Mouse (Mus musculus): Measurements from ENCODE around the gene Trpc1. TPM values are rescaled to one million over a fixed set of nuclear protein-coding genes. Genes with fewer than 3 reads are reported as not detected.

Trpc1 gene
- polyA plus RNA-seq, 1 experiment from 2014 or later, result 3.6 TPM

DNA sequence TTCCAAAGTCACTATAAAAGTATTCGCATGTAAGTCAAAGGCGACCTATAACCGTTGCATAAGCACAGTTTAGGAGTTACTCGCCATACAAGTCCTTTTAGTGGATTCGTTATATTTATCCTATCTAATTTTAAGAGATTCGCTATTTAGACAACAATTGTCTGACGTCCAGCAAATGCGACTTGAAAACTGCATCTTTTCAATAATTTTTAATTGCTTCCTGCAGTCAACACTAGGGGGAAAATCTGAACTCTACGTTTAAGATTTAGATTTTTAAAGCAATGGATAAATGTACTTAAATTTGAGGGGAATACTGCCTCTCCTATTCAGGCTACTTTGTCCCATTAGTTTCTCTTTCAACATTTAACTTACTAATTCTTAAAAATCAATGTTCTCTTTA, 571 bp upstream of the Trpc1 start:
- Histone ChIP-seq H3K27ac (no peak overlapping the region), H3K36me3 (ENCODE audit: poor library complexity, severe bottlenecking) (no peaks in the 10 kb centered on the region), H3K27me3 (peaks cover 8% of the 10 kb centered on the region), H3K9me3 (replicated peaks) (no peaks in the 10 kb centered on the region), H3K9ac (no peak overlapping the region), H3K4me1 (peaks cover 6% of the 10 kb centered on the region), H3K4me3 (peak overlapping the region; percentile 92), H3K4me2 (peak overlapping the region; percentile 84)
- ATAC-seq, result 0 out of 2 replicates have a peak, but pooled peaks have one; percentile 1
- 42% methylated on average over 9 of the region's 9 CpGs for WGBS

DNA sequence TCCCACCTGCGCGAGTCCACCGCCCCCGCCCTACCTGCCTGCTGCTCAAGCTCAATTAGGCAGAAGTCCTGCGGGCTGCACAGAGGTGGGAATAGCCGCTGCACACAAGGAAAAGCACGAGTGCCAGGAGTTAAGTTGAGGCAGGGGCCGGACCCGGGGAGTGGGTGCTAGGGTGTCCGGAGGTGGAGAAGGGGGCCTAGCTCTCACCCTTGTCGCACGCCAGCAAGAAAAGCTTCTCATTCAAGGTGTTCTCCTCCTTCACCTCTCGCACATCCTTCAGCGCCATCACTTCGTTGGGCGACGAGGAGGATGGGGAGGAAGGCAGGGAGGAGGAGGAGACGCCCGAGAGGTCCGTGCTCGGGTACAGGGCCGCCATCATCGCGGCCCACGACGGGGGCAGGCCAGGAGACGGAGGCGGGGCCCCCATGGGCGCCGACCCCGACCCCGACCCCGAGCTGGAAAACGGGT, 680 bp downstream of the Trpc1 start:
- ATAC-seq, result peak; percentile 72
- Histone ChIP-seq H3K27me3 (peaks cover 8% of the 10 kb centered on the region), H3K4me2 (peak overlapping the region; percentile 84), H3K4me1 (peaks cover 9% of the 10 kb centered on the region), H3K9ac (peak overlapping the region; percentile 86), H3K9me3 (replicated peaks) (no peaks in the 10 kb centered on the region), H3K36me3 (ENCODE audit: poor library complexity, severe bottlenecking) (no peaks in the 10 kb centered on the region), H3K4me3 (peak overlapping the region; percentile 92), H3K27ac (no peak overlapping the region; the same call in 1 of the 2 replicates)
- under 1% methylated on average over 34 of the region's 34 CpGs for WGBS

DNA sequence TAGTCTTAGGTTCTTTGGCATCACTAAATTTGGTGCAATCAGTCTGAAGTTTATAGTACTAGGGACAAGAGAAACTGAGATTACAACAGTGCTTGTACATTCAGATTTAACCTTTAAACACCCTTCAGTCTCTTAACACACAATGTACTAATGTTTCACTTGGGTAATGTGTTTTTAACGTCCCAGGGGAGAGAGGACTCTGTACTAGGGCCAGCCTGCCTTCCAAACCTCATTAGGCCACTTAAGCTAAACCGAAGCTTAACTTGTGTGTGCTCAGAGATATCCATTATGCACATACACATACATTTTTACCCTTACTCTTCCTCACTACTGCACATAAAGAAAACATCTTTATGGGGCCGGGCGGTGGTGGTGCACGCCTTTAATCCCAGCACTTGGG, 2.9 kb downstream of the Trpc1 start:
- Histone ChIP-seq H3K27ac (no peak overlapping the region), H3K9ac (no peak overlapping the region), H3K4me1 (peaks cover 9% of the 10 kb centered on the region), H3K4me2 (no peak overlapping the region), H3K27me3 (peaks cover 8% of the 10 kb centered on the region), H3K9me3 (replicated peaks) (no peaks in the 10 kb centered on the region), H3K4me3 (no peak overlapping the region), H3K36me3 (ENCODE audit: poor library complexity, severe bottlenecking) (no peaks in the 10 kb centered on the region)
- WGBS, result 90% methylated on average over 5 of the region's 5 CpGs
- no peak for ATAC-seq

DNA sequence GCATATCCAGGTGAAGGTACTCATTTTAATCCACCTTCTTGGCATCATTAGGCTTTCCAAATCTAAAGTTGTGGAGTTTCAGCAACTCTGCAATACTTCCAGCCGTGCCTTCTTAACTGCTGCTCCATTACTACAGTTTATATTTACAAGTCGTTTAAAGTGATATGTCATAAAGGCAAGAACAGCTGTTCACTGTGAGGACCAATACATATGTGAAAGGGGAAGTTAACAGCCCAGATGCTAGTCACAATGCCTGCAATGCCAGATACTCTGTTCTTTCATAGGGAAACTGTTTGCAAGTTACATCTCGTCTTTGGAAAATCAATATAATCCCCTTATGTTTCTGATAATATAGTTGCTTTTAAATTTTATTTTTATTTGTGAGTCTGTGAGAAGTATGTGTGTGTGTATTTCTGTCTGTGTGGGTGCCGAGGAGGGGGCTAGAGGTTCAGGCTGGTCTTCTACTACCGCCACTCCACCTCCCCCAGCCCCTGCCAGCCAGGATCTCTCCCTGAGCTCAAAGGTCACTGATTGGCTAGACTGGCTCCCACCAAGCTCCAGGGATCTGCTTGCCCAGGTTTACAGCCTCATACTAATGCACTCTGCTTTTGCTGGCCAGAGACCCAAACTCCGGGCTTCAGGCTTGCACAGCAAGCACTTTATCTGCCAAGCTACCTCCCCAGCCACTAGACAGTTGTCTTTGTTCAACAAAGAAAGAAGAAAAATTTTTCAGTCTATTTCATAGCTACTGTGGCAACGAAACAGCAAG, 5.1 kb downstream of the Trpc1 start:
- H3K4me2 ChIP-seq, result no peak overlapping the region
- ATAC-seq, result no peak
- no peak overlapping the region for H3K9ac ChIP-seq
- peaks cover 8% of the 10 kb centered on the region for H3K27me3 ChIP-seq
- H3K4me1 ChIP-seq, result peaks cover 9% of the 10 kb centered on the region
- H3K9me3 ChIP-seq (replicated peaks), result no peaks in the 10 kb centered on the region
- WGBS, result 74% methylated on average over 7 of the region's 7 CpGs
- no peaks in the 10 kb centered on the region for H3K36me3 ChIP-seq (ENCODE audit: poor library complexity, severe bottlenecking)
- no peak overlapping the region for H3K27ac ChIP-seq
- no peak overlapping the region for H3K4me3 ChIP-seq

DNA sequence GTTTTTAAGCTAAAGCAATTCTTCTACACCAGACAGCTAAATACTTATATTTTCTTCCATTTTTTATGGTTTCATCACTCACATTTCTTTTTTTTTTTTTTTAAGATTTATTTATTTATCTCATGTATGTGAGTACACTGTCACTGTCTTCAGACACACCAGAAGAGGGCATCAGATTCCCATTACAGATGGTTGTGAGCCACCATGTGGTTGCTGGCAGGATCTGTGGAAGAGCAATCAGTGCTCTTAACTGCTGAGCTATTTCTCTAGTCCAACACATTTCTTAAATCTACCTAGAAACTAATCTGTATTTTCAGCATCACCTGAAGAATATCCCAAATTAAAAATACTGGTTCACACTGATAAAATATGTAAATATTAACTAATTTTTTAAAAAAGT, 13.9 kb downstream of the Trpc1 start:
- no peaks in the 10 kb centered on the region for H3K27me3 ChIP-seq
- H3K4me2 ChIP-seq, result no peak overlapping the region
- no peak overlapping the region for H3K27ac ChIP-seq
- H3K4me3 ChIP-seq, result no peak overlapping the region
- peaks cover 4% of the 10 kb centered on the region for H3K36me3 ChIP-seq (ENCODE audit: poor library complexity, severe bottlenecking)
- no peak for ATAC-seq
- no peaks in the 10 kb centered on the region for H3K9me3 ChIP-seq (replicated peaks)
- H3K4me1 ChIP-seq, result no peaks in the 10 kb centered on the region
- no peak overlapping the region for H3K9ac ChIP-seq

DNA sequence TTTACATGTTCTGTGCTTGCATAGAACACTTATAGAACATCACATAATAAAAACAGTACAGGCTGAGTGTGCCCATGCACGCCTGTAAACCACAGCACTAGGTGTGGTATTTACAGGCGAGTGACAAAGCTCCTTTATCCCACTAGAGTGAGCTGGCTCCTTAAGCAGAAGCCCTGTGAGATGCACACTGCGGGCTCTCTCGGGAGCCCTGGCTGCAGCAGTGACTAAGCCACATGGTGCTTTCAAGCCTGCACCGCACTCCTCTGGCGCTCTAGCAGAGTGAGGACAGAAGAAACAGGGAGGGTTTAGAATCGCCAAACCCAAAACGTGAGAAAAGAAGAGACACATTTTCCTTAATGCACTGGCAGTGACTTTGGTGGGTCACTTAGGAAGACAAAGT, 37.6 kb downstream of the Trpc1 start:
- no peaks in the 10 kb centered on the region for H3K4me1 ChIP-seq
- no peaks in the 10 kb centered on the region for H3K27me3 ChIP-seq
- no peaks in the 10 kb centered on the region; the same call in 1 of the 2 replicates for H3K9me3 ChIP-seq (replicated peaks)
- H3K9ac ChIP-seq, result no peak overlapping the region
- peaks cover 6% of the 10 kb centered on the region for H3K36me3 ChIP-seq (ENCODE audit: poor library complexity, severe bottlenecking)
- 26% methylated on average over 8 of the region's 8 CpGs for WGBS
- no peak overlapping the region for H3K27ac ChIP-seq
- no peak for ATAC-seq
- H3K4me2 ChIP-seq, result no peak overlapping the region
- H3K4me3 ChIP-seq, result no peak overlapping the region

DNA sequence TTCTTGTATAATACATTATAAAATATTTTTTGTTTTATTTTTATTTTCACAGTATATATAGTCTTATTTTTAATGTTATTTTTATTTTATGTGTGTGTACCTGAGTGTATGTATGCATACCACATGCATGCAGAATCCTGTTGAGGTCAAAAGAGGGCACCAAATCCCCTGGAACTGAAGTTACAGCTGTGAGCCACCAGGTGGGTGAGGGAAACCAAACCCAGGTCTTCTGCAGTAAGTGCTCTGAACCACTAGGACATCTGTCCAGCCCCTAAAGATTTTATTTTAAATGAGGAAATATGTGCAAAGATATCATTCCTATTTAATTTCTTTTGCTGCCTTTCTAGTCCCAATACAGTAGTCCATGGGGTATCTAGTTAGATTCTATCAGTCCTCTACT, 41.2 kb downstream of the Trpc1 start:
- Histone ChIP-seq H3K9me3 (replicated peaks) (no peaks in the 10 kb centered on the region; the same call in 1 of the 2 replicates), H3K4me2 (no peak overlapping the region), H3K4me3 (no peak overlapping the region), H3K4me1 (no peaks in the 10 kb centered on the region), H3K9ac (no peak overlapping the region), H3K27me3 (no peaks in the 10 kb centered on the region), H3K27ac (no peak overlapping the region), H3K36me3 (ENCODE audit: poor library complexity, severe bottlenecking) (peaks cover 6% of the 10 kb centered on the region)
- ATAC-seq, result no peak

DNA sequence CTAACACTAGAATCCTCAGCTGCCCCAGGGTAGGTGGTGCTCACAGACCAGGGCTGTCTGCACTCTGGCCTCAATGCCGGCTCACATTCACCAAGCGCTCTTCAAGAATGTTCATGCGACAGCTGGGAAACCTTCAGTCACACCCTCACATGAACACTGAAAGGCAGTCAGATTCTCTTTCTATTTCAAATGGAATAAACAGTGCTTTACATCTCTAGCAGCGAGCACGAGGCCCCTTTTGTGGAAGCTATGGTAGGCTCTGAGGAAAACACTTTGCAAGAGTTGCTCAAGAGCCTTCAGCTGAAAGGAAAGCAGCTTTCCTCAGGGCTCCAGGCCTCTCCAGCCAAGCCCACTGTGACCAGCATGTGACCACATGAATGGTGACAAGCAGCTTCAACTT, 44.8 kb downstream of the Trpc1 start:
- no peak overlapping the region for H3K4me3 ChIP-seq
- no peak overlapping the region for H3K4me2 ChIP-seq
- H3K27ac ChIP-seq, result no peak overlapping the region
- no peaks in the 10 kb centered on the region; the same call in 1 of the 2 replicates for H3K9me3 ChIP-seq (replicated peaks)
- WGBS, result 82% methylated on average over 5 of the region's 5 CpGs
- H3K9ac ChIP-seq, result no peak overlapping the region
- H3K36me3 ChIP-seq (ENCODE audit: poor library complexity, severe bottlenecking), result peaks cover 6% of the 10 kb centered on the region
- ATAC-seq, result no peak
- no peaks in the 10 kb centered on the region for H3K27me3 ChIP-seq
- no peaks in the 10 kb centered on the region for H3K4me1 ChIP-seq

DNA sequence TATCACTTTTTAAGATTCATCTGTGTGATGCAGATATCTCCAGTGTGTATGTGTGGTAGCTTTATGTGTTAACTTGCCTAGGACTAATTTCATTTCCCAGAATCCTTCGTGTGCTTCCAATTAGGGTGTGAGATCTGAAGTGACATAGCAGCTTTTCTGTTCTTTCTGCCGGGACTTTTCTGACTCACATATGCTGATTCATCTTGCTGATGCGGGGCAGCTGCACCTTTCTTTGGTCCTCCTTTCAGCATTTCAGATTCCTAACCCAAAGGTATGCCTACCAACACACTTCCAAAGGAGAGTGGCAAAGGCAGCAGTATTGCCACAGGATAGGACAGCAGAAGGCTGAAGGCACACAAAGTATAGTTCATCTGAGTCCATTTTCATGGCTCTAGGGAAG, 46.1 kb downstream of the Trpc1 start:
- Histone ChIP-seq H3K36me3 (ENCODE audit: poor library complexity, severe bottlenecking) (peaks cover 2% of the 10 kb centered on the region), H3K4me1 (no peaks in the 10 kb centered on the region), H3K27ac (no peak overlapping the region), H3K27me3 (no peaks in the 10 kb centered on the region), H3K9ac (no peak overlapping the region), H3K4me2 (no peak overlapping the region), H3K4me3 (no peak overlapping the region), H3K9me3 (replicated peaks) (no peaks in the 10 kb centered on the region; the same call in 1 of the 2 replicates)
- no peak for ATAC-seq
- WGBS, result 80% methylated on average over 3 of the region's 3 CpGs

DNA sequence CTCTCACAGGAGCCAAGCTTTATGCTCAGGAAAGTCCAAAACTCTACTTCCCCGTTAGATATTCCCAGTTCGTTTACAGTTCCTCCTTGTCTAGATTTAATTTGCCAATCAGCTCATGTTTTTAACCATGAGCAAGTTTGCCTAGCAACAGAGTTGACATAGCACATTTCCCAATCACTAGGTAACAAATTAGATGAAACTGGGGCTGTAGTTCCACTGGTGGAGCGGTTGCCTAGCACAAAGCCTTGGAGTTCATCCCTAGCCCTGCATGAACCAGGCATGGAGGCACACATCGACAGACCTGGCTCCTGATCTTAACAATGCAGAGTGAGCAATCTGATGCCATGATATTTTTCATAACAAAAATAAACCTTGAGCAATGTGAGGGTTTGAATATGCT, 50.9 kb downstream of the Trpc1 start:
- ATAC-seq, result no peak
- WGBS, result 68% methylated on average over 4 of the region's 4 CpGs
- no peak overlapping the region for H3K9ac ChIP-seq

DNA sequence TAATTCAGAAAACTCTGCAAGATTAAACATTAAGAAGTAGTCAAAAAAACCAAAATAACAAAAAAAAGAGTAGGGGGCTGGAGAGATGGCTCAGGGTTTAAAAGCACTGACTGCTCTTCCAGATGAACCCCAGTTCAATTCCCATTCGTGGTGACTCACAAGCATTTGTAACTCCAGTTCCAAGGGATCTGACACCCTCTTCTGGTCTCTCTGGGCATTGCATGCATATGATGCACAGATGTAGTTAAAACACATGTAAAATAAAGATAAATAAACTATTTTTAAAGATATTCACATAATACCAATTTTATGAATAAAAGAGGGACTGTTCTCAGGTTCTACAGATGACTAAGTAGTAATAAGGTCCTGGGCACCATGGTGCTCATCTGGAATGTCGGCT, 52.4 kb downstream of the Trpc1 start:
- H3K4me1 ChIP-seq, result no peaks in the 10 kb centered on the region
- no peak overlapping the region for H3K4me2 ChIP-seq
- H3K9me3 ChIP-seq (replicated peaks), result no peaks in the 10 kb centered on the region
- H3K9ac ChIP-seq, result no peak overlapping the region
- WGBS, result 55% methylated on average over 2 of the region's 2 CpGs
- H3K27ac ChIP-seq, result no peak overlapping the region
- H3K27me3 ChIP-seq, result no peaks in the 10 kb centered on the region
- no peak overlapping the region for H3K4me3 ChIP-seq
- H3K36me3 ChIP-seq (ENCODE audit: poor library complexity, severe bottlenecking), result no peaks in the 10 kb centered on the region
- ATAC-seq, result no peak

More for the DNA sequence above, 50.9 kb downstream of the Trpc1 start:
- no peak overlapping the region for H3K4me3 ChIP-seq
- H3K4me1 ChIP-seq, result no peaks in the 10 kb centered on the region
- no peaks in the 10 kb centered on the region for H3K27me3 ChIP-seq
- no peaks in the 10 kb centered on the region for H3K9me3 ChIP-seq (replicated peaks)
- H3K36me3 ChIP-seq (ENCODE audit: poor library complexity, severe bottlenecking), result no peaks in the 10 kb centered on the region
- no peak overlapping the region for H3K27ac ChIP-seq
- H3K4me2 ChIP-seq, result no peak overlapping the region

DNA sequence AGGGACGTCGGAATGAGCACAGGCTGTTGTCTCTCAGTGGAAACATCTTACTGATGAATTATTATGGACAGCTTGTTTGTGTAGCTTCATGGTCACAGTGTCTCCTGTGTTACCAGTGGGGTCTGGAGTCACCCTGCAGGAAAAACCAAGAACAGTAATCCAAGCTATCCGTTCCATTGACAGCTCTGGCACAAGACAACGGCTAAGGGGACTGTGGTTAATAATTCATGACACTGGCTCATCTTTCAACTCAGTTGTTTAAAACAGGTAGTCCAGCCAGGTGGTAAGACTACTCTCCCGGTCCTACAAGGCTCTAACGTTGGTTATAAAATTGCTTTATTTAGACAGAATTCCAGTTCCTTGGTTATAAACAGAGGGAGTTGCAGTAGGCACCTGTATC, 53.6 kb downstream of the Trpc1 start:
- 87% methylated on average over 6 of the region's 6 CpGs for WGBS
- Histone ChIP-seq H3K4me1 (no peaks in the 10 kb centered on the region), H3K4me2 (no peak overlapping the region), H3K27me3 (no peaks in the 10 kb centered on the region), H3K9me3 (replicated peaks) (no peaks in the 10 kb centered on the region), H3K27ac (no peak overlapping the region), H3K9ac (no peak overlapping the region), H3K36me3 (ENCODE audit: poor library complexity, severe bottlenecking) (no peaks in the 10 kb centered on the region), H3K4me3 (no peak overlapping the region)
- ATAC-seq, result no peak

DNA sequence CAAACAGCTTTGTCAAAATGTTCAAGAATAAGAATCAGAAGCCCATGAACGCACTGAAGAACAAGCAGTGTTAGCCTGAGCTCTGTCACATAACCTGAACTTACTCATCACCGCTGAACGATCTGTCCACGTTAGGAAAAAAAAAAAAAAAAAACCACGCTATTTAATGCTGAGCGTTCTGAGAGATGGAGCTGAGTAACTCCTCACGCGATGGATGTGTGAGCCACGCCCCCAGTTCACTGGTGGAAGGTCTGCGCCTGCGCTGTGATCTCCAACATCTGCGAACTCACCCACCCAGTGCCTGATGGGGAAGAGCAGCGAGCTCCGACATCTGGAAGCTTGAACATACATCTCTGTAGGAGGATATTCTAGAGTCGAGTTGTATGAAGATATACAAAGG, 55.2 kb downstream of the Trpc1 start:
- 91% methylated on average over 15 of the region's 15 CpGs for WGBS
- ATAC-seq, result no peak
- no peaks in the 10 kb centered on the region for H3K4me1 ChIP-seq
- no peak overlapping the region for H3K4me3 ChIP-seq
- no peaks in the 10 kb centered on the region for H3K9me3 ChIP-seq (replicated peaks)
- H3K4me2 ChIP-seq, result no peak overlapping the region
- H3K27ac ChIP-seq, result no peak overlapping the region
- H3K36me3 ChIP-seq (ENCODE audit: poor library complexity, severe bottlenecking), result no peaks in the 10 kb centered on the region
- H3K9ac ChIP-seq, result no peak overlapping the region
- no peaks in the 10 kb centered on the region for H3K27me3 ChIP-seq
